Mouse (Mus musculus) urinary bladder, postnatal 4 days (tissue): ENCODE measurements around the gene Prnp.

Experiments used
- DNase-seq, 2 experiments: peaks; one replicate each; pipeline ENCODE4 v3.0.0; 2021 to 2022; ENCODE audit warnings: low spot score in 2 of 2

Gene Prnp

GRCm38 (mm10) chr2:131948916-131949639 is 39.4 kb downstream of the Prnp start:
- peak in 1 of 2 experiments; percentile 53 for DNase-seq

GRCm38 (mm10) chr2:131949767-131950597 is 40.3 kb downstream of the Prnp start:
- peak in 1 of 2 experiments; percentile 62 for DNase-seq

- DNase-seq: peak in 1 of 2 experiments; percentile 59
Measured at GRCm38 (mm10) chr2:131950598-131951095, 40.9 kb downstream of the Prnp start, which contains the start of gene Prnd. Prnd (plus strand) TSS chr2:131950861.

GRCm38 (mm10) chr2:131952456-131952855 is 42.7 kb downstream of the Prnp start:
- DNase-seq: peak in 1 of 2 experiments; percentile 57

GRCm38 (mm10) chr2:131952961-131953538 is 43.3 kb downstream of the Prnp start:
- peak in 1 of 2 experiments; percentile 59 for DNase-seq

GRCm38 (mm10) chr2:131953711-131954110 is 44.0 kb downstream of the Prnp start:
- DNase-seq: peak in 1 of 2 experiments; percentile 52

- DNase-seq: peak in 1 of 2 experiments; percentile 51
Measured at GRCm38 (mm10) chr2:131954835-131955234, 45.1 kb downstream of the Prnp start.

GRCm38 (mm10) chr2:131955264-131955663 is 45.5 kb downstream of the Prnp start:
- DNase-seq: peak in 1 of 2 experiments; percentile 59

GRCm38 (mm10) chr2:131956336-131957256 is 46.9 kb downstream of the Prnp start:
- DNase-seq: peak in 1 of 2 experiments; percentile 41

- DNase-seq: peak in 1 of 2 experiments; percentile 57
Measured at GRCm38 (mm10) chr2:131957731-131958222, 48.0 kb downstream of the Prnp start.

GRCm38 (mm10) chr2:131961671-131962070 is 51.9 kb downstream of the Prnp start:
- peak in 1 of 2 experiments; percentile 39 for DNase-seq

GRCm38 (mm10) chr2:131970597-131970996 is 60.9 kb downstream of the Prnp start:
- DNase-seq: peak in 1 of 2 experiments; percentile 34

- no peak for DNase-seq
Measured at GRCm38 (mm10) chr2:131971098-131971497, 61.4 kb downstream of the Prnp start.

GRCm38 (mm10) chr2:131976663-131977062 is 66.9 kb downstream of the Prnp start:
- peak in 1 of 2 experiments; percentile 12 for DNase-seq

- peak in 1 of 2 experiments; percentile 58 for DNase-seq
Measured at GRCm38 (mm10) chr2:131980866-131981265, 71.1 kb downstream of the Prnp start.

GRCm38 (mm10) chr2:131982546-131983196 is 72.9 kb downstream of the Prnp start:
- peak in 1 of 2 experiments; percentile 61 for DNase-seq

GRCm38 (mm10) chr2:131987950-131988349 is 78.2 kb downstream of the Prnp start:
- DNase-seq: no peak
